Comparison of ENCODE assay signal across 8 mouse cellular contexts in genomic region chr11:106920551-106921379, GRCm38 (mm10). TPM values are rescaled to one million over a fixed set of nuclear protein-coding genes. Genes with fewer than 3 reads are reported as not detected.
DNase-seq lines count a peak whose midpoint lies in the region; ATAC-seq and TF ChIP-seq lines count a peak whose summit lies in the region.

TSS of gene Smurf2 (minus strand) at chr11:106920715.

- peak within 1 kb of the TSS; percentile 95 for H3K9ac ChIP-seq in heart, embryonic 12.5 days
- H3K9ac ChIP-seq in kidney, embryonic 16.5 days (replicated peaks; ENCODE audit: low read length) = peak within 1 kb of the TSS; percentile 95
- peak within 1 kb of the TSS; percentile 98 for H3K9ac ChIP-seq in liver, adult 2 months (ENCODE audit: low read depth, low read length)

- no peaks in the 10 kb centered on the region for H3K9me3 ChIP-seq in erythroblast, embryonic 14.5 days (ENCODE audit: control insufficient read depth, low read length)
- H3K9me3 ChIP-seq in heart, embryonic 12.5 days (replicated peaks) = no peaks in the 10 kb centered on the region
- H3K9me3 ChIP-seq in kidney, embryonic 16.5 days (ENCODE audit: low read length) = no peaks in the 10 kb centered on the region

- peak; percentile 89 for DNase-seq in CD4-positive, CD25-positive, alpha-beta regulatory T cell, adult 2 months (ENCODE audit: low read depth, low spot score)
- DNase-seq in brain, embryonic 18.5 days (ENCODE audit: low read depth, low spot score) = peak; percentile 50
- DNase-seq in liver, adult 2 months (ENCODE audit: extremely low read depth, low read depth, low spot score) = peak; percentile 68
- DNase-seq in spleen, postnatal 4 days (ENCODE audit: low spot score in 2 of 2) = peak; percentile 83 to 94

- peaks cover 25% of the 10 kb centered on the region for H3K4me1 ChIP-seq in erythroblast, embryonic 14.5 days (ENCODE audit: control insufficient read depth)
- H3K4me1 ChIP-seq in heart, embryonic 12.5 days (replicated peaks) = peaks cover 16% of the 10 kb centered on the region
- peaks cover 21% of the 10 kb centered on the region for H3K4me1 ChIP-seq in kidney, embryonic 16.5 days (ENCODE audit: insufficient read depth, low read length)
- peaks cover 10% of the 10 kb centered on the region for H3K4me1 ChIP-seq in liver, adult 2 months (ENCODE audit: control insufficient read depth, insufficient read depth, low read length)

- TF ChIP-seq POLR2A in liver, adult 2 months (IDR thresholded peaks at IDR 0.05; ENCODE audit: extremely low read depth, insufficient read depth, low read length) = peak; percentile 86

- H3K36me3 ChIP-seq in erythroblast, embryonic 14.5 days (ENCODE audit: control insufficient read depth) = no peaks in the 10 kb centered on the region
- no peaks in the 10 kb centered on the region for H3K36me3 ChIP-seq in heart, embryonic 12.5 days
- H3K36me3 ChIP-seq in kidney, embryonic 16.5 days (ENCODE audit: insufficient read depth, low read length) = no peaks in the 10 kb centered on the region
- no peaks in the 10 kb centered on the region for H3K36me3 ChIP-seq in liver, adult 2 months (ENCODE audit: control insufficient read depth, insufficient read depth, low read length)

- 3% methylated on average over 58 of the region's 72 CpGs for WGBS in heart, embryonic 12.5 days
- 3% methylated on average over 50 of the region's 72 CpGs for WGBS in kidney, embryonic 16.5 days
- WGBS in liver, adult 2 months = 5% methylated on average over 36 of the region's 72 CpGs

- H3K79me2 ChIP-seq in liver, adult 2 months (ENCODE audit: control insufficient read depth, insufficient read depth, low read length) = peaks cover 13% of the 10 kb centered on the region

- H3K4me3 ChIP-seq in erythroblast, embryonic 14.5 days (replicated peaks) = peak within 1 kb of the TSS; percentile 91
- peak within 1 kb of the TSS; percentile 83 for H3K4me3 ChIP-seq in heart, embryonic 12.5 days
- peak within 1 kb of the TSS; percentile 88 for H3K4me3 ChIP-seq in kidney, embryonic 16.5 days (ENCODE audit: low read length)
- H3K4me3 ChIP-seq in liver, adult 2 months (ENCODE audit: insufficient read depth, low read depth, low read length) = peak within 1 kb of the TSS; percentile 97

- peaks cover 5% of the 10 kb centered on the region; the same call in 1 of the 2 replicates for H3K27me3 ChIP-seq in erythroblast, embryonic 14.5 days (ENCODE audit: control insufficient read depth)
- H3K27me3 ChIP-seq in heart, embryonic 12.5 days (replicated peaks) = no peaks in the 10 kb centered on the region
- no peaks in the 10 kb centered on the region for H3K27me3 ChIP-seq in kidney, embryonic 16.5 days (ENCODE audit: insufficient read depth, low read length)
- H3K27me3 ChIP-seq in liver, adult 2 months (ENCODE audit: control insufficient read depth, insufficient read depth, low read length) = no peaks in the 10 kb centered on the region

- H3K27ac ChIP-seq in heart, embryonic 12.5 days (ENCODE audit: poor library complexity, severe bottlenecking) = peak within 1 kb of the TSS; percentile 94
- H3K27ac ChIP-seq in kidney, embryonic 16.5 days (ENCODE audit: low read length) = peak within 1 kb of the TSS; percentile 96
- H3K27ac ChIP-seq in liver, adult 2 months (replicated peaks; ENCODE audit: insufficient read depth, low read depth, low read length) = peak within 1 kb of the TSS; percentile 97

- H3K4me2 ChIP-seq in heart, embryonic 12.5 days = peak within 1 kb of the TSS; percentile 75
- H3K4me2 ChIP-seq in kidney, embryonic 16.5 days (replicated peaks; ENCODE audit: low read depth, low read length) = peak within 1 kb of the TSS; percentile 85

- TF ChIP-seq CTCF in liver, adult 2 months (IDR thresholded peaks at IDR 0.05; ENCODE audit: low read depth, low read length) = 0 out of 2 replicates have a peak, but pooled peaks have one; percentile 18

- ATAC-seq in heart, embryonic 12.5 days (ENCODE audit: insufficient number of reproducible peaks, low FRiP score) = peak; percentile 96
- ATAC-seq in kidney, embryonic 16.5 days (ENCODE audit: low FRiP score, low TSS enrichment) = peak; percentile 98
- ATAC-seq in monocyte, adult 5-6 weeks (replicated peaks; ENCODE audit: insufficient number of reproducible peaks, low FRiP score, low TSS enrichment, poor library complexity, severe bottlenecking) = peak; percentile 75

RNA-seq across cellular contexts. Expression of gene Smurf2, which starts in this region (rescaled TPM):
- 0.03 and 0.10 TPM in 2 replicates for polyA plus RNA-seq in erythroblast, embryonic 14.5 days (2012)
- polyA plus RNA-seq in heart, embryonic 12.5 days (2016; fragmentation: Nextera tagmentation; extraction: Ambion mirVana) = 12.0 and 12.2 TPM in 2 replicates
- polyA plus RNA-seq in kidney, embryonic 16.5 days (2015; fragmentation: Nextera tagmentation; extraction: Ambion mirVana) = 11.9 and 13.7 TPM in 2 replicates
- total RNA-seq in liver, adult 2 months (2014; rRNA removed) = 29.7 and 29.9 TPM in 2 replicates
- polyA plus RNA-seq in liver, adult 2 months (2012; rRNA removed) = 6.4 and 7.2 TPM in 2 replicates
- 51.0 to 76.4 TPM (median 65.5 TPM) in 3 replicates for total RNA-seq in monocyte, adult 5-6 weeks (2017)

Comparison
In these comparisons a context has a peak if more than half of its experiments do, and no peak if none do; other contexts are left out.
1. Peak in every context shown above with its lines: DNase-seq, ATAC-seq, H3K4me3 ChIP-seq and H3K27ac ChIP-seq.